Mouse (Mus musculus) heart, adult 2 months (tissue): ENCODE data around the gene Surf6. TPM values are rescaled to one million over a fixed set of nuclear protein-coding genes. Genes with fewer than 3 reads are reported as not detected.

Experiments used
- DNase-seq, 2 experiments: peaks; one replicate each; pipeline ENCODE4 v3.0.0; 2021
- H3K27ac ChIP-seq: fragments of 200-600 bp; 2 replicates; pipeline ENCODE4 v1.8.1; 2022
- H3K27me3 ChIP-seq: fragments of 200-500 bp; 2 replicates; pipeline ENCODE4 v1.6.1; 2012; ENCODE audit warnings: mild to moderate bottlenecking, low read length, inconsistent platforms, mixed read lengths; ENCODE audit not compliant: control insufficient read depth, insufficient read depth
- H3K36me3 ChIP-seq: fragments of 200-500 bp; 2 replicates; pipeline ENCODE4 v1.6.1; 2012; ENCODE audit warnings: low read length, inconsistent platforms; ENCODE audit not compliant: control insufficient read depth, insufficient read depth
- H3K4me1 ChIP-seq: fragments of 200-500 bp; 2 replicates; pipeline ENCODE4 v1.6.1; 2011; ENCODE audit warnings: low read length; ENCODE audit not compliant: control insufficient read depth, insufficient read depth
- H3K4me3 ChIP-seq: fragments of 200-600 bp; 2 replicates; pipeline ENCODE4 v1.8.1; 2022
- H3K79me2 ChIP-seq: fragments of 200-500 bp; replicated peaks from 2 replicates; pipeline ENCODE4 v1.6.1; 2012; ENCODE audit warnings: mild to moderate bottlenecking, inconsistent platforms, low read length, moderate library complexity, mixed read lengths; ENCODE audit not compliant: control insufficient read depth, insufficient read depth
- H3K9ac ChIP-seq: fragments of 200-500 bp; 2 replicates; pipeline ENCODE4 v1.6.1; 2012; ENCODE audit warnings: low read depth, mild to moderate bottlenecking, control low read depth, inconsistent platforms, low read length, mixed read lengths
- CTCF ChIP-seq: fragments of 200-600 bp; IDR thresholded peaks from 2 replicates; pipeline ENCODE4 v1.8.1; 2022; ENCODE audit warnings: antibody characterized with exemption, mild to moderate bottlenecking, moderate library complexity
- EP300 ChIP-seq: fragments of 200-500 bp; IDR thresholded peaks from 2 replicates; pipeline ENCODE4 v1.6.1; 2011; ENCODE audit warnings: low read depth, low read length, control low read depth; ENCODE audit not compliant: insufficient read depth
- POLR2A ChIP-seq: fragments of 200-500 bp; IDR thresholded peaks from 2 replicates; pipeline ENCODE4 v1.6.1; 2011; ENCODE audit warnings: mild to moderate bottlenecking, low read depth, low read length, control low read depth; ENCODE audit not compliant: insufficient read depth
- WGBS: fragments of 180-500 bp; shearing (Covaris S2); methylation state at CpG from one replicate; pipeline ENCODE4 v1.1.7; 2018; 5-methylcytosine and 5-hydroxymethylcytosine counted together
- intact Hi-C: fragments of 180-260 bp; cut with DNase I; formaldehyde crosslinking; loops from one replicate; pipeline ENCODE4 v1.15.1; 2025
- polyA plus RNA-seq: library from polyadenylated mRNA; depleted of rRNA; stranded (reverse); fragments of >200 nt; gene quantifications from 2 replicates; pipeline ENCODE4 v1.2.3, GENCODE M21; 2012
- total RNA-seq, 2 experiments: library from RNA; stranded (reverse); gene quantifications; 2 replicates each; pipeline ENCODE4 v1.2.3; 2021

Surf6 gene
- total and polyA plus RNA-seq, 3 experiments: 4.4 to 13.2 (median 12.7) TPM

GRCm38 (mm10) chr2:26915927-26916728 is 13.4 kb upstream of the Surf6 start, which contains the start of the genes Surf2 and Surf1:
Gene Surf2, plus strand, starts transcription at chr2:26916367.
Gene Surf1, minus strand, starts transcription at chr2:26916530.
- no peak for TF ChIP-seq CTCF
- peak; percentile 72; the same call in 1 of the 2 replicates for TF ChIP-seq EP300
- peak; percentile 90 for TF ChIP-seq POLR2A
- H3K27me3 ChIP-seq: no peaks in the 10 kb centered on the region
- peak within 1 kb of the TSS; percentile 83 for H3K27ac ChIP-seq
- peaks cover 7% of the 10 kb centered on the region for H3K36me3 ChIP-seq
- H3K9ac ChIP-seq: peak within 1 kb of the TSS; percentile 70
- H3K79me2 ChIP-seq: peaks cover 2% of the 10 kb centered on the region
- 2% methylated on average over 47 of the region's 47 CpGs for whole genome bisulfite sequencing
- intact Hi-C loops: loop anchor here (5.0 kb wide), 1 partner anchor 46 kb away; the partner anchor contains the start of gene Rexo4
- H3K4me1 ChIP-seq: peaks cover 12% of the 10 kb centered on the region
- H3K4me3 ChIP-seq: peak within 1 kb of the TSS; percentile 69
- peak; percentile 85 to 87 for DNase-seq

GRCm38 (mm10) chr2:26914148-26914941 is 11.7 kb upstream of the Surf6 start:
- TF ChIP-seq CTCF (no peak), POLR2A (no peak), EP300 (no peak)
- no peak overlapping the region for H3K9ac ChIP-seq
- H3K4me1 ChIP-seq: peaks cover 12% of the 10 kb centered on the region
- peaks cover 7% of the 10 kb centered on the region for H3K36me3 ChIP-seq
- H3K79me2 ChIP-seq: peaks cover 3% of the 10 kb centered on the region
- 62% methylated on average over 8 of the region's 8 CpGs for WGBS
- no peak overlapping the region for H3K4me3 ChIP-seq
- no peak overlapping the region for H3K27ac ChIP-seq
- H3K27me3 ChIP-seq: no peaks in the 10 kb centered on the region
- intact Hi-C loops: no loop called here
- DNase-seq: no peak

- H3K4me1 ChIP-seq: peaks cover 14% of the 10 kb centered on the region
- intact Hi-C loops: no loop called here
- no peak overlapping the region for H3K9ac ChIP-seq
- 70% methylated on average over 17 of the region's 17 CpGs for WGBS
- no peak overlapping the region for H3K27ac ChIP-seq
- peaks cover 5% of the 10 kb centered on the region for H3K79me2 ChIP-seq
- H3K27me3 ChIP-seq: no peaks in the 10 kb centered on the region
- TF ChIP-seq POLR2A (0 out of 2 replicates have a peak, but pooled peaks have one; percentile 25), EP300 (no peak)
- no peak for DNase-seq
- H3K4me3 ChIP-seq: no peak overlapping the region
- peaks cover 7% of the 10 kb centered on the region for H3K36me3 ChIP-seq
Measured at GRCm38 (mm10) chr2:26913416-26914147, 10.9 kb upstream of the Surf6 start.

GRCm38 (mm10) chr2:26912253-26912770 is 9.6 kb upstream of the Surf6 start:
- intact Hi-C loops: no loop called here
- DNase-seq: no peak
- H3K27me3 ChIP-seq: no peaks in the 10 kb centered on the region
- H3K4me1 ChIP-seq: peaks cover 14% of the 10 kb centered on the region
- H3K4me3 ChIP-seq: no peak overlapping the region; the same call in 1 of the 2 replicates
- no peak overlapping the region for H3K27ac ChIP-seq
- H3K79me2 ChIP-seq: peaks cover 5% of the 10 kb centered on the region
- TF ChIP-seq EP300 (no peak), POLR2A (no peak), CTCF (no peak)
- WGBS: 63% methylated on average over 5 of the region's 5 CpGs
- H3K9ac ChIP-seq: peak overlapping the region; percentile 20; the same call in 1 of the 2 replicates
- peaks cover 7% of the 10 kb centered on the region for H3K36me3 ChIP-seq

- WGBS: under 1% methylated on average over 37 of the region's 37 CpGs
- peak overlapping the region; percentile 95 for H3K9ac ChIP-seq
- peaks cover 8% of the 10 kb centered on the region for H3K4me1 ChIP-seq
- no peak for DNase-seq
- peak overlapping the region; percentile 80 for H3K27ac ChIP-seq
- H3K79me2 ChIP-seq: peaks cover 5% of the 10 kb centered on the region
- no peaks in the 10 kb centered on the region for H3K27me3 ChIP-seq
- intact Hi-C loops: loop anchor here (1.0 kb wide), 1 partner anchor 21 kb away; no protein-coding TSS in a partner anchor
- peaks cover 7% of the 10 kb centered on the region for H3K36me3 ChIP-seq
- TF ChIP-seq POLR2A (no peak), EP300 (no peak), CTCF (no peak)
- peak overlapping the region; percentile 84 for H3K4me3 ChIP-seq
Measured at GRCm38 (mm10) chr2:26910994-26911765, 8.5 kb upstream of the Surf6 start.
